In the genomic region with DNA sequence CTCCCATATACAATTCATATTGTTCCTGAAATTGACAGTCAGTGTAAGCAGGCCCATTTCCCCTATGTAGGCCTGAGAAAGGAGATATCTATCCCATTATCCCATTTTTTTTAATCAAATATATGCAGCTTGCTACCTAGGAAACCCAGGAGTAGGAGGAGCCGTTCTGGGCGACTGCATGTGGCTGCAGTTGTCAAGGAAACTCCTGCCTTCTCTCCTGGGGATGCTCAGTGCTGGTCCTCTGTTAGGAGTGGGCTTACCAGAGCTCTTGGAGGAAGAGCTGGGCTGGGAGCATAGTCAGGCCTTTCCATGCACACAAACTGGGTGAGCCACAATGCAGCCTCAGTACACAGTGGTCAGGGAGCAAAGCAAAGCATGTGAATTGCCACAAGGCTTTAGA, we compare ENCODE assay signal across 13 mouse cellular contexts.
DNase-seq lines count a peak whose midpoint lies in the region; ATAC-seq and TF ChIP-seq lines count a peak whose summit lies in the region.
"Had no signal": no experiment of that assay in that cellular context is flagged by ENCODE, and none has a peak within 500 bp of the region (broad histone marks: within the 10 kb centered on the region; RNA-seq: fewer than 3 reads in every experiment).

No protein-coding gene starts in this region.

- H3K9me3 ChIP-seq in liver, embryonic 11.5 days (ENCODE audit: control insufficient read depth, low read length), result no peaks in the 10 kb centered on the region
- H3K9me3 ChIP-seq: heart, embryonic 12.5 days; liver, embryonic 15.5 days had no signal

- no peak overlapping the region for H3K4me3 ChIP-seq in left cerebral cortex, adult 2 months
- H3K4me3 ChIP-seq in liver, embryonic 11.5 days (ENCODE audit: low read depth, low read length), result no peak overlapping the region
- H3K4me3 ChIP-seq: heart, embryonic 12.5 days; liver, embryonic 15.5 days had no signal

- no peak for TF ChIP-seq CTCF in left cerebral cortex, adult 2 months (IDR thresholded peaks at IDR 0.05)

- H3K27ac ChIP-seq in left cerebral cortex, adult 2 months, result peak overlapping the region; percentile 34; the same call in 1 of the 2 replicates
- no peak overlapping the region for H3K27ac ChIP-seq in liver, embryonic 11.5 days (ENCODE audit: low read depth, low read length)
- H3K27ac ChIP-seq: liver, embryonic 15.5 days had no signal

- no peaks in the 10 kb centered on the region for H3K4me1 ChIP-seq in liver, embryonic 11.5 days (replicated peaks; ENCODE audit: control insufficient read depth, insufficient read depth, low read length)
- H3K4me1 ChIP-seq: heart, embryonic 12.5 days; liver, embryonic 15.5 days had no signal

- no peak overlapping the region for H3K4me2 ChIP-seq in liver, embryonic 11.5 days
- H3K4me2 ChIP-seq: heart, embryonic 12.5 days; liver, embryonic 15.5 days had no signal

- 61% methylated on average over 2 of the region's 2 CpGs for WGBS in liver, embryonic 11.5 days

- no peak overlapping the region for H3K9ac ChIP-seq in liver, embryonic 11.5 days (ENCODE audit: low read depth, low read length)
- H3K9ac ChIP-seq: heart, embryonic 12.5 days; liver, embryonic 15.5 days had no signal

- DNase-seq in left cerebral cortex, adult 2 months (ENCODE audit: extremely low spot score in 1 of 2, low spot score in 2 of 2), result peak; percentile 17 to 18
- DNase-seq in left cerebral cortex, adult 11 months (ENCODE audit: low spot score), result no peak
- peak; percentile 17 to 34 for DNase-seq in frontal cortex, postnatal 36 days (ENCODE audit: low spot score in 2 of 2)
- peak; percentile 10 to 17 for DNase-seq in left cerebral cortex, postnatal 36 days (ENCODE audit: low spot score in 2 of 2)
- DNase-seq in right cerebral cortex, postnatal 25 days, result peak; percentile 40
- DNase-seq in cerebellum, adult 8-10 months, result no peak
- no peak for DNase-seq in adrenal gland, postnatal 25 days
- no peak for DNase-seq in liver, embryonic 11.5 days (ENCODE audit: low spot score)
- DNase-seq: adrenal gland, postnatal 36 days; cerebellum, postnatal 14 days had no signal

- H3K36me3 ChIP-seq in liver, embryonic 11.5 days (ENCODE audit: control insufficient read depth, insufficient read depth, low read length), result no peaks in the 10 kb centered on the region
- H3K36me3 ChIP-seq: heart, embryonic 12.5 days; liver, embryonic 15.5 days had no signal

- no peaks in the 10 kb centered on the region for H3K27me3 ChIP-seq in liver, embryonic 11.5 days (replicated peaks; ENCODE audit: control insufficient read depth, insufficient read depth, low read length)
- H3K27me3 ChIP-seq: heart, embryonic 12.5 days; liver, embryonic 15.5 days had no signal

- intact Hi-C loops in left cerebral cortex, adult 2 months (cut with DNase I), result no loop called here
- intact Hi-C loops in left cerebral cortex, postnatal 36 days (cut with DNase I), result no loop called here

- no peak for ATAC-seq in liver, embryonic 11.5 days (replicated peaks; ENCODE audit: low FRiP score)
- ATAC-seq: Patski had no signal

Comparison
In these comparisons a context has a peak if more than half of its experiments do, and no peak if none do; other contexts are left out.
1. DNase-seq: peak in left cerebral cortex, adult 2 months (2 of 2), frontal cortex, postnatal 36 days (2 of 2), left cerebral cortex, postnatal 36 days (2 of 2) and right cerebral cortex, postnatal 25 days (single experiment); none in left cerebral cortex, adult 11 months (single experiment), cerebellum, adult 8-10 months (single experiment), adrenal gland, postnatal 25 days (single experiment) and liver, embryonic 11.5 days (single experiment).